Mouse (Mus musculus) embryonic facial prominence, embryonic 15.5 days (tissue): ENCODE results near the gene Scd1. TPM values are rescaled to one million over a fixed set of nuclear protein-coding genes. Genes with fewer than 3 reads are reported as not detected.

Experiments
- ATAC-seq: fragments of 200-750 bp; cut with Nextera tagmentation; 2 replicates; pipeline ENCODE4 v1.8.0; 2017; ENCODE audit warnings: low read depth, moderate TSS enrichment; ENCODE audit not compliant: insufficient number of reproducible peaks, low FRiP score, low TSS enrichment
- H3K27ac ChIP-seq: fragments of 300-500 bp; sonication (generic); replicated peaks from 2 replicates; pipeline ENCODE4 v1.5.1; 2015; ENCODE audit warnings: mild to moderate bottlenecking, inconsistent platforms
- H3K27me3 ChIP-seq: fragments of 300-500 bp; sonication (generic); 2 replicates; pipeline ENCODE4 v1.6.1; 2015; ENCODE audit warnings: inconsistent platforms
- H3K36me3 ChIP-seq: fragments of 300-500 bp; sonication (generic); 2 replicates; pipeline ENCODE4 v1.6.1; 2015; ENCODE audit warnings: mild to moderate bottlenecking, inconsistent platforms
- H3K4me1 ChIP-seq: fragments of 300-500 bp; sonication (generic); 2 replicates; pipeline ENCODE4 v1.6.1; 2015; ENCODE audit warnings: inconsistent platforms
- H3K4me2 ChIP-seq: fragments of 300-500 bp; sonication (generic); replicated peaks from 2 replicates; pipeline ENCODE4 v1.6.1; 2015; ENCODE audit warnings: mild to moderate bottlenecking, inconsistent platforms
- H3K4me3 ChIP-seq: fragments of 300-500 bp; sonication (generic); replicated peaks from 2 replicates; pipeline ENCODE4 v1.5.1; 2015; ENCODE audit warnings: mild to moderate bottlenecking, inconsistent platforms
- H3K9ac ChIP-seq: fragments of 300-500 bp; sonication (generic); 2 replicates; pipeline ENCODE4 v1.6.1; 2015; ENCODE audit warnings: inconsistent platforms
- H3K9me3 ChIP-seq: fragments of 300-500 bp; sonication (generic); replicated peaks from 2 replicates; pipeline ENCODE4 v1.6.1; 2016; ENCODE audit warnings: inconsistent platforms
- WGBS: fragments of 180-500 bp; shearing (Covaris S2); methylation state at CpG from one replicate; pipeline ENCODE4 v1.1.7; 2015; 5-methylcytosine and 5-hydroxymethylcytosine counted together
- polyA plus RNA-seq: library from polyadenylated mRNA; unstranded; fragments of >200 nt; fragmentation: Nextera tagmentation; extraction: Ambion mirVana; gene quantifications from 2 replicates; pipeline ENCODE4 v1.2.1, GENCODE M21; 2015

Scd1 gene
- polyA plus RNA-seq, 1 experiment from 2014 or later = 6.2 TPM

GRCm38 (mm10) chr19:44363529-44363928 is 44.1 kb downstream of the Scd1 start:
- Histone ChIP-seq H3K9me3 (no peaks in the 10 kb centered on the region), H3K27me3 (no peaks in the 10 kb centered on the region), H3K4me3 (no peak overlapping the region), H3K36me3 (no peaks in the 10 kb centered on the region), H3K4me2 (no peak overlapping the region), H3K4me1 (0 out of 2 replicates have a peak, but pooled peaks cover 3% of the 10 kb centered on the region), H3K27ac (no peak overlapping the region), H3K9ac (no peak overlapping the region)
- WGBS = 24% methylated on average over 13 of the region's 13 CpGs
- ATAC-seq = no peak

GRCm38 (mm10) chr19:44358700-44359099 is 49.0 kb downstream of the Scd1 start:
- Histone ChIP-seq H3K4me3 (no peak overlapping the region), H3K27ac (no peak overlapping the region), H3K4me1 (0 out of 2 replicates have a peak, but pooled peaks cover 3% of the 10 kb centered on the region), H3K36me3 (no peaks in the 10 kb centered on the region), H3K9ac (no peak overlapping the region), H3K9me3 (no peaks in the 10 kb centered on the region), H3K27me3 (no peaks in the 10 kb centered on the region), H3K4me2 (no peak overlapping the region)
- ATAC-seq = no peak
- 45% methylated on average over 8 of the region's 8 CpGs for WGBS

DNA sequence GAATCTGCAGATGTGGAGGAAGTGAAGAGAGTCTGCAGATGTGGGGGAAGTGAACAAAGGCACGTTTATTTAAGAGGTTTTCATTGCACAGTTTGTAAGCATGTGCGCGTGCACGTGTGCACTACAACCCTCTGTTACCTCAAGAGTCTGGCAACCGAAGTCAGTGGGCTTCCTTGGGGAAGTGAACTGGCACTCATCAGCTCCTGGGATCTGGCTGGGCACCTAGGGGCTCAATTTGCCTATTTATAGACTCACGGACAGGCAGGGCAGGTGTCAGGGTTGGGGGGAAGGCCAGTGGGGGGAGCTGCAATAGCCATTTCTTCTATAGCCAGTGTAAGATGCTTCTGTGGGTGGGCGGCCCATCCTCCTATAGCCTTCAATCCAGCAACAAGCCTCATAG is 55.9 kb downstream of the Scd1 start:
- Histone ChIP-seq H3K9ac (no peak overlapping the region), H3K9me3 (no peaks in the 10 kb centered on the region), H3K4me3 (no peak overlapping the region), H3K27me3 (no peaks in the 10 kb centered on the region), H3K4me2 (no peak overlapping the region), H3K27ac (no peak overlapping the region), H3K4me1 (no peaks in the 10 kb centered on the region), H3K36me3 (no peaks in the 10 kb centered on the region)
- WGBS = 64% methylated on average over 7 of the region's 7 CpGs
- ATAC-seq = no peak

GRCm38 (mm10) chr19:44349689-44350088 is 58.0 kb downstream of the Scd1 start:
- Histone ChIP-seq H3K4me1 (no peaks in the 10 kb centered on the region), H3K27ac (no peak overlapping the region), H3K4me3 (no peak overlapping the region), H3K36me3 (no peaks in the 10 kb centered on the region), H3K9me3 (no peaks in the 10 kb centered on the region), H3K4me2 (no peak overlapping the region), H3K27me3 (no peaks in the 10 kb centered on the region), H3K9ac (no peak overlapping the region)
- ATAC-seq = no peak
- 76% methylated on average over 8 of the region's 8 CpGs for WGBS

Other genes starting within 250 kb of the Scd1 start
- gene Pkd2l1, start 215.4 kb downstream of the Scd1 start, polyA plus RNA-seq = not detected in 2 replicates
- gene Scd3, start 204.6 kb downstream of the Scd1 start, polyA plus RNA-seq = 0.89 and 0.96 TPM in 2 replicates
- 179 and 181 TPM in 2 replicates for gene Scd2, start 114.2 kb downstream of the Scd1 start, polyA plus RNA-seq
- 0.16 and 0.39 TPM in 2 replicates for gene Scd4, start 74.8 kb downstream of the Scd1 start, polyA plus RNA-seq
- gene Wnt8b, start 85.6 kb upstream of the Scd1 start, polyA plus RNA-seq = not detected in 2 replicates
- 0.41 and 0.56 TPM in 2 replicates for gene Sec31b, start 138.0 kb upstream of the Scd1 start, polyA plus RNA-seq
- 1.3 TPM in 2 replicates for gene Gm20538, start 145.0 kb upstream of the Scd1 start, polyA plus RNA-seq
- gene Ndufb8, start 147.6 kb upstream of the Scd1 start, polyA plus RNA-seq = 434 and 496 TPM in 2 replicates
- gene Hif1an, start 155.0 kb upstream of the Scd1 start, polyA plus RNA-seq = 26.3 and 29.8 TPM in 2 replicates